Mouse (Mus musculus) gastrocnemius, postnatal 36 days (tissue): ENCODE measurements around the gene Ncbp3. TPM values are rescaled to one million over a fixed set of nuclear protein-coding genes. Genes with fewer than 3 reads are reported as not detected.
A peak's percentile ranks its signal among the peaks of the same experiment; 100 is the strongest.

Source experiments
- DNase-seq, 2 experiments: peaks; one replicate each; pipeline ENCODE4 v3.0.0; 2022
- intact Hi-C: fragments of 180-260 bp; cut with DNase I; formaldehyde crosslinking; loops from one replicate; pipeline ENCODE4 v1.15.1; 2025
- total RNA-seq, 2 experiments: library from RNA; stranded (reverse); gene quantifications; 2 replicates each; pipeline ENCODE4 v1.2.3; 2021

The Ncbp3 gene
- total RNA-seq, 2 experiments from 2014 or later: 2.6 to 2.9 TPM

DNA sequence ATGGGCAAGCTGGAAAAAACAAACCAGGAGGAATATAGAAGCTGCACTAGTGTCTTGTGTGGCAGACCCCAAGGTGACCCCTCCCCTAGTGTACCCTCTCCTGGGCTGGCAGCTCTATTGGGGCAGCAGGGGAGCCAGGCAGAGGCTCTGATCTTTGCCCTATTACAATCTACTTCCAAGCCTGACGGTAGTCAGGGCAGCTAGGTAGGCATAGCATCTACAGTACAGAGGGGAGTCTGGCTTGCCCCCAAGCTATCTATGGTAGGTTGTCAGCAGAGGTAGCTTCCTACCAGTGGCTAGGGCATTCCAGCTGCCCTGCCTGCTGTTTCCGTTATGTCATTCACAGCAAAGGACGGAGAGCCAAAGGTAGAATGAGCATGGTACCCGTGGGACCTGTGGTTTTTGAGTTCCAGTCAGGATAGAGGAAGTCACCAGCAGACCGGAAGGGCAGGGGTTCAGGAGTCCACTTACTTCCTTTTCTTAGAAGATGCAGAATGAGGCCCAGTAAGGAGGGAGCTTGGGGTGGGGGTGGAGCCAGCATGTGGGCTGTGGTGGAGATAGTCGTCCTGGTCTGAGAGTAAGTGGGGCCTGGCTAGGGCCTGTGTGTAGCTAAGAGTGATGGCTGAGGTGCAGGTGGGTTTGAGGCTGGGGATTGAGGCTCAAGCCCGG, 23.2 kb upstream of the Ncbp3 start:
- intact Hi-C loops: no loop called here
- no peak for DNase-seq

DNA sequence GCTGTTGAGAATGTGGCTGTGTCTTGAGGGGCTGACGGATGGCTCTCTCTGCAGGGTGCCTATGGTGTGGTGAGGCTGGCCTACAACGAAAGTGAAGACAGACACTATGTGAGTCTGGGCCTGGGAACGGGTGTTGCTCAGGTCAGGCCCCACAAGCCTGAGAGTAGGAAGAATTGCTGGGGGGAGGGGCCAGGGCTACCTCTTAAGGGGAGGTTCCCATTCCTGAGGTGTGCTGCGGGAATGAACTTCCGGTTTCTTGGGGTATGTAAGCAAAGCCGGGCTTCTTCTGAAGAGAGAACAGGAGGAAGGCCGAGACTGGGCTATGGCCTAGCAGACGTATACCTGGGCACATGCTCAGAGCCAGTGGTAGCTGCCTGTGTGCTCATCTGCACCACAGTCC, 20.6 kb upstream of the Ncbp3 start:
- no peak for DNase-seq
- intact Hi-C loops: no loop called here

DNA sequence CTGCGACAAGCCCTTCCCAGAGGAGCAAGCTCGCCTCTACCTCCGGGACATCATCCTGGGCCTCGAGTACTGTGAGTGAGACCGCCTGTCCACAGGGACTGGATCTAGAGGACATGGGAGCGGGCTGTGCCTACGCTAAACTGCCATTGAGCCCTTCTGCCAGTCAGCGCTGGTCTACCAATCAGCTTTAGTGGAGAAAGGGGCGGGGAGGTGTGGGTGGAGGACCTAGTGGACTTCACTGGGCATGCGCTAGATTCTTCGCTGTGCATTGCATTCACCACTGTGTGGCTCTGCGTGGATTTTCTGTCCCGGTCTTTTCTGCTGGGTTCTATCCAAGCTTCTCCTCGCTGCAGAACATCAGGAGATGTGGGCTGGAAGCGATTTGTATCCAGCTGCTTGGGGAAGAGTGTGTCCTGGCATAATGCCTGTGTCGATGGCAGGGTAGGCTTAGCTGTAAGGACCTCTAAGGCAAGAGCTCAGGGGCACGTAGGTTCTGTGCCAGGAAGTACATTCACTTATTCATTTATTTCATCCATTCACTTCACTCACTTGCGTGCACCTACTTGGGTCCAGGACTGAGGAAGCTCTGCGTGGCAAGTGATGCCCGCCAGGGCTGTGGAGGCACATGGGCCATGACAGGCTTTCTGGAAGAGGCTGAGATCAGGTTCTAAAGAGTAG, 16.6 kb upstream of the Ncbp3 start:
- peak; percentile 63 to 69 for DNase-seq
- intact Hi-C loops: no loop called here

DNA sequence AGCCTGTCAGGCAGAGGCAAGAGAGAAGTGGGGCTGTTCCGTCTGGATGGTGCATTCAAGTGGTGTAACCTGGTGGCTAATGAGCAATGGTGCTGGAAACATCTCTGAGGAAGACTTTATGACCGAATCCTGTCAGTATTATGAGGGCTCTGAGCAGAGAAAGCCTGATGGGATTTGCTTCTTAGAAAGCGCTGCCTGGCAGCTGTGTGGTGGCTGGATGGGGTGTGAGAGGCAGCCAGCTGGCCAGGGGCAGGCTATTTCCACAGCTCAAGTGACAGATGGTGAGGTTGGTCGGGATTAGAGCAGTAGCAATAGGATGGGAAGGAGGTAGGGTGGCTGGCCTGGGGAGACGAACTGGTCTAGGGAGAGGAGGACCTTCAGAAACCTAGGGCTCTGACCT, 16.0 kb upstream of the Ncbp3 start:
- intact Hi-C loops: no loop called here
- no peak for DNase-seq

DNA sequence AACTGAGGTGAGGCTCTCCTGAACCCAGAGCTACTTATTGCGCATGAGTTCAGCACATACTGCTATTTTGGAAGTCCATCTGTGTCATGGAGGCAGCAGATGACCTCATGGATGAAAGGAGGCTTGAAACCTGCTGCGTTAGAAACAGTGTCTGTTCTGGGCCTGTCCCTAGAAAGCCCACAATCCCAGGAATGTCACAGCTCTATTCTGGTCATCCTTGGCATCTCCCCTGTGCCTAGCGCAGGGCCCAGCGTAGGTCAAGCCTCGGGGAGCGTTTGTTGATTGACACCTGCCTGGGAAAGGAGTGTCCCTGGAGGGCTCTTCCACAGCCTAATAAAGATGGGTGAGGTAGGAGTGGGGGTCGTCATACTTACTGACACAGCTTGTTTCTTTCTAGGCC, 11.5 kb upstream of the Ncbp3 start:
- intact Hi-C loops: no loop called here
- DNase-seq: no peak

DNA sequence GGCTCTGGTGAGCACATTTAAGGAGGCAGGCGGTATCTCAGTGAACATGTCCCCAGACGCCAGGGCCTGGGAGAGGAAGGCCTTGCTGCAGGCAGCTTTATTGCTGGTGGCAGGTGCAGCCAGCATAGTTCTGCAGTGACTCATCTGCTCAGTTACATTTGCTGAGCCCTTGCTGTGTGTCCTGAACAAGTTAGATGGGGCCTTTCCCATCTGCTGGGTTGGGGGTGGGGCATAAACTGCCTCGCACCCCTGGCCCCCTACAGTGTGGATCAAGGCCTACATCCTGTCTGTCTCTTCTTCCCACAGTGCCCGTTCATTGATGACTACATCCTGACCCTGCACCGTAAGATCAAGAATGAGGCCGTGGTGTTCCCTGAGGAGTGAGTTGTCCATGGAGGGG, 10.7 kb upstream of the Ncbp3 start:
- intact Hi-C loops: no loop called here

DNA sequence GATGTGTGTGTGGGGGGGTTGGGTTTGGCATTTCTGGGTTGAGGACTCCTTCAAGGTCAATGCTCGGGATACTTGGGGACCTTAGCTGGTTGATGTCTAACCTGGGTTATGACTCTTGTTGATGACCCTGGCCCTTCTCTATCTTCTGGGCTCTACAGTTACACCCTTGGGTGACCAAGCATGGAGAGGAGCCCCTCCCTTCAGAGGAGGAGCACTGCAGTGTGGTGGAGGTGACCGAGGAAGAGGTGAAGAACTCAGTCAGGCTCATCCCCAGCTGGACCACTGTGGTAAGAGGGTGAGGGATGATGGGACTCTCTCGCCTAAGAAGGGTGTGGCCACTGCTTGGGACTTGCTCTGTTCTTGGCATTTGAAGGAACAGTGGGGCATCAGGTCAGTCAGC, 9.9 kb upstream of the Ncbp3 start:
- DNase-seq: no peak
- intact Hi-C loops: no loop called here

More for the DNA sequence above, 10.7 kb upstream of the Ncbp3 start:
- DNase-seq: no peak

DNA sequence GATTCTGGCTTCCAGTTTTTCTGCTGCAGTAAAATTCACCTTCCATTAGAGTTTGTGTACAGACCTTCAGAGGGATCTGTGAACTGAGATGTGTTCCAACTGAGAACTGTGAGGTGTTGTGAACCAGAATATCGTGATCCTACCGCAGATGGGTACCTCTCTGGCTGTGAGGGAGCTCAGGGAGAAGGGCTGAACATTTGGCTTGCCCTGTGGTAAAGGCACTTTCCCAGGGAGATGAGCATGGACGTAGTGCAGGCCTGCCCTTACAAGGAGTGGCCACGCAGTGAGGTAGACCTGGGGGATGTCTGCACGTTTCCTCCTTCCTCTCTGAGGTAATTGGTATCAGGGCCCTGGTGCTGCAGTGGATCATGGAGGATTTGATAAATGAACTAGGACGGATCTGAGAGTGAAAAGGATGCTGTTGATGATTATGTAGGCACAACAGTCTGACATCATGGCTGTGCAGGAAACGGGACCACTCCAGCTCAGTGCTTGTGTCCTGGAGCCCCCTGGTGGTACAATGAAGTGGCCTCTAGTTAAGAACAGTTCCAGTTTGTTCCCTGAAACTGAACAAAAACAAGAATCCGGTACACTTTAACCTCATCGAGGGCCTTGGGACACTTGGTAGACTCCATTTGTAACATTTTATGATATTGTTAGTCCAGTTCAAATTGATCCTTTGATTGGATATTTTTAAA, 8.3 kb upstream of the Ncbp3 start:
- peak in 1 of 2 experiments; percentile 52 for DNase-seq
- intact Hi-C loops: loop anchor here (1.0 kb wide), 1 partner anchor 33 kb away; no protein-coding TSS in a partner anchor

DNA sequence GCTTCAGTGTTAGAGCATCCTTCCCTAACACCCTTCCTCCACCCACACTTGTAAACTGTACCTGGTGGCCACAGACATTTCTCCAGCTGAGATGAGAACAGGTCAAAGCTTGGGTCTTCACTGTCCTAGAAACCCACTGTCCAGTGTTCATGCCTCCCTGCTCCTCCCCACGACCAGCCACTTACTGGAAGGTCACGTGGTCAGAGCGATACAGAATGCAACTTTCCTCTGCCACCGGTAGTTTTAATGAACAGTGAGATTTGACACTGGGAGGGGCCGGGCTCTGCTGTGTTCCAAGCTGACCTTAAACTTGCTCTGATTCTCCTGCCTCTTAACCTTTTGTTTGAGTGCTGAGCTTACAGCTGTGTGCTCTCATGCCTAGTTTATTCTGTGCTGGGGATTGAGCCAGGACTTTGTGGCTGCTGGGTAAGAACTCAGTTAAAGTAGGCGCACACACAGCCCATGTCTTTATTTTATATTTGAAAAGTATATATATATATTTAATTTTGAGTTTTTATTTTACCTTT, 3.3 kb upstream of the Ncbp3 start:
- peak in 1 of 2 experiments; percentile 6 for DNase-seq
- intact Hi-C loops: loop anchor here (5.0 kb wide), 1 partner anchor 117 kb away; no protein-coding TSS in a partner anchor

DNA sequence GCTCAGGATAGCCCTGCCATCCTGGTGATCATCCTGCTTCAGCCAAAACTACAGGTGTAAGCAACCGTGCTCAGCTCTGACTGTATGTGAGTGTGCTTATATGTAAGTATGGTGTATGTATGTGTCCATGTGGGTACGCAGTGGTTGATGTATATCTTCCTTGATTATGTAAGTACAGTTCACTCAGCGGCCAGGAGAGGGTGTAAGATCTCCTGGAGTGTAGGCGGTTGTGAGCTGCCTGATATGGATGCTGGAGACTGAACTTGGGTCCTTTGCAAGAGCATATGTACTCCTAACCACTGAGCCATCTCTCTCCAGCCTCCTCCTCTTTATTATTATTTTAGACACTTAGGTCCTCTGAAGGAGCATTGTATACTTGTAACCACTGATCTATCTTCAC, 2.8 kb upstream of the Ncbp3 start:
- peak in 1 of 2 experiments; percentile 3 for DNase-seq
- intact Hi-C loops: loop anchor here (5.0 kb wide), 1 partner anchor 117 kb away; no protein-coding TSS in a partner anchor

DNA sequence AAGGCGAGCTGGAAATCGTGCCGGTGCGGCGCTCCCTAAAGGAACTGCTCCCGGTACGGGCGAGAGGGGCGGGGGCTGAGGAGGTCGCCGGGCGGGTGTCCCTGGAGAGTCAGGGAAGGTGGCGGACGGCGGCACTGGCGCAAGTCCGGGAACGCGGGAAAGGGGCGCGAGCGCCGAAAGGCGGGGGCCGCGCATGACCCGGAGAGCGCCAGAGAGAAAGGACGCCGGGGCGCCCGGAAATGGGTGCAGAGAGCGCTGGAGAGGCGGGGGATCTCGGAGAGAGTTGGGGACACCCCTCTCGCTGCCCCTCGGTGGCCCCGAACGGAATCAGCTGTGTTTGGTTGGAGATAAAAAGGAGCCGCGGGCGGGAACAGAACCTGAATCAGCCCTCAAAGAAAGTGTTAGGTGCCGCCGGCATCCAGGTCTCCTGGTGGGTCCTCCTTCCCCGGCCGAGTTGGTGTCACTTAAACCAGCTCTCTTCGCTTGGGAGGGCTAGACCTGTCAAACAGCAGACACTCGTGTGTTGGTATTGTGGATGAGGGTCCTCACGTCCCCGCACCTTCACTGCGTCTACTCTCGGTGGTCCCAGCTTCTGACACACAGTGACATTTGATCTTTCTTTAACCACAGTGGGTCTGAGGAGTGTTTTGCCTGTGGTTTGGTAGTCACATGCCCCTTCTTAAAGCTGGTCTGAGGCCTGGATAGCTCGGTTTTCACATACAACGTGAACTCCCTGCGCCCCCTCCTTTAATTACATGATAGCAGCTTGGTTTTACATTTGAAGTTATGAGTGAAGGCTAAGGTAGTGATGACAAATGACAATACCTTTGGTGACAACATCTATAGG, 670 bp downstream of the Ncbp3 start:
- peak in 1 of 2 experiments; percentile 26 for DNase-seq
- intact Hi-C loops: loop anchor here (2.0 kb wide), 1 partner anchor 41 kb away; no protein-coding TSS in a partner anchor

DNA sequence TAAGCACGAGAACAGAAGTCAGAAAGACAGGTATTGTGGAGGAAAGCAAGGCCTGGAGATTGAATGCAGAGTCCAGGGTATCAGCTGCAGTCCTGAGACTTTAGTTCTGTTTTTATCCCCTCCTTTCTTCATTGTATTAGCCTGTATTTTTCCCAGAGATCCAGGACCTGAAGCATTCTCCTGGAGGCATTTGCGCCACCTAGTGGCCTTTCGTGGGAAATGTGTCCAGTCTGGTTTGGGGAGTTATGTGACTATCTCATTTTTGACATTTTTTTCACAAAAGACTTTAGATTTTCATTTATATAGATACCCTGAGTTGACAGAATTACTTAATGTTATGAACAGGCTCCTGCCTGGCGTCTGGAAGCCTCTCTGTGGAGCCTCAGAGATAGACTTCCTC, 1.8 kb downstream of the Ncbp3 start:
- DNase-seq: peak; percentile 60 to 62
- intact Hi-C loops: loop anchor here (2.0 kb wide), 1 partner anchor 43 kb away; no protein-coding TSS in a partner anchor

DNA sequence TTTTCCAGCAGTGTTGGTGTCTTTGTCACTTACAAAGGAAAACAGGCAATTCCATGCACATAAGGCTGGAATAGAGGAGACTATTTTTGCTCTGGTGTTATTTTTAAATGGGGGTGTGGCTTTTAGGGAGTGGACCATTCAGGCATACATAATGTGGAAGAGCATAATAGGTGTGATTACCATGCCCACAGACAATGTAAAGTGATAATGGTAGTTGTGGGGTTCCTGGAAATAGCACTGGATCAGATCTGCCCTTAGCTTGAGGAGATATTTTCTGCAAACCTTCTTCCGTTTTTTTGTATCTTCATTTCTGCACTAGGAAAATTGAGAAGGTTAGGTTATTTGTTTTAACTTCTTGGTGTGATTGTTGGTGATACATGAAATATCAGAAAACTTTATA, 5.2 kb downstream of the Ncbp3 start:
- intact Hi-C loops: no loop called here
- no peak for DNase-seq

DNA sequence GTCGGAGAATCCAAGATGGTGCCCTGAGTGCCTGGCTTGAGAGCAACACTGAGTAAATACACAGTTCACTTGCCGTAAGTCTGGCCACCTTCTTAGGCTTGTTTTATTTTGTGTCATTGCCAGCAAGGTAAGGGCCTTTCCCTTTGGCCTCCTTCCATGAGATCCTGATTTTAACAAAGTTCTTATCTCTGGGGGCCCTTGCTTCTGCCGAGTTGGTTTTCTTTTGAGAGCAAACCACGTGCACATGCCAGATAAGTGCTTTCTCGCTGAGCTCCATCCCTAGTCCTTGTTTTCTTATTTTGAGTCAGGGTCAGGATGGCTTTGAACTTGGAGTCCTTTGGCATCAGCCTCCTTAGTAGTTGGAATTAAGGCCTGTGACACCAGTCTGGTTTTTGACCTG, 10.1 kb downstream of the Ncbp3 start:
- DNase-seq: no peak
- intact Hi-C loops: no loop called here

DNA sequence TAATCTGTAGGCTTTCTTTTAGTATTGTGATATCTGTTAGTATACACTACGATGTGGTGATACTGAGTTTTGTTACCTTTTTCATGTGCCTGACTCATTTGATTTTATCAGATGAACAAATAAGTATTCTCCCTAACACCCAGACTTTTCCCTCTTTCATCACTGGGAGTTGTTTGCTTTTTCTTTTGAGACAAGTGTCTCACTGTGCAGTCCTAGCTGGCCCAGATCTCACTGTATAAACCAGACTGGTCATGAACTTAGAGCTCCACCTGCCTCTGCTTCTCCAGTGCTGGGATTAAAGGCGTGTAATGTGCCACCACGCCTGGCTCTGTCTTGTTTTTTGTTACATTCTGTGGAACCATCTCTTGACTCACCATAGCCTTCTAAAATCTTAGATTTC, 12.0 kb downstream of the Ncbp3 start:
- DNase-seq: no peak
- intact Hi-C loops: no loop called here

DNA sequence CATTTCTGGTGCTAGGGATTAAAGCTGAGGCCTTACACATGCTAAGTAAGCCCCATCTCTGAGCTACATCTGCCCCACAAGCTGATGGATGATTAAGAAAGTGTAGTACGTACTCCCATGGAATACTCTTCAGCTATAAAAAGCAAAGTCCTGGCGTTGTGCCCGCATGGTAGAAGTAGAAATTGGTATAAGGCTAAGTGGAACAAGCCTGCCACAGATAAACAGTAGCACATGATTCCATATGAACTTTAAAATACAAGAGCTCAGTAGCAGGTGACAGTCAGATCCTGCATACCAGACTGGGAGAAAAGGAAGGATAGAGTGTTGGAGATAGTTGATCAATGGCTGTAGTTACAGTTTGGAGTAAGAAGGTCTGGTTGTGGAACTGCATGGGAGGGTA, 13.8 kb downstream of the Ncbp3 start:
- DNase-seq: no peak
- intact Hi-C loops: no loop called here

DNA sequence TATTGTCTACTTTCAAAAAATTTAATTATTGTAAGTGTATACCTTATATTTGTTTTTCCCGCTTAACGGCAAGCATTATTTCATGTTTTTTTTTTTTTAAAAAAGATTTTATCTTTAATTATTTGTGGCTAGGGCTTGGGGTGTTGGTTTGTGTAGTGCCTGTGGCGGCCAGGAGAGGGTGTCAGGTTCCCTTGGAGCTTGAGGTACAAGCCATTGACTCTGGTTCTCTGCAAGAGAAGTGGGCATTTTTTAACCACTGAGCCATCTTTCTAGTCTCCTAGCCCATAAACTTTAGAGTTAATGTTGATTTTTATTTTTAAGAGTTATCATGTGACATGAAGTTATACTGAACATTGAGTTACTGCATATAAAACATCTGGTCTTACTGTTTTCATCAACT, 24.3 kb downstream of the Ncbp3 start:
- intact Hi-C loops: loop anchor here (5.0 kb wide), 1 partner anchor 35 kb away; no protein-coding TSS in a partner anchor
- no peak for DNase-seq

DNA sequence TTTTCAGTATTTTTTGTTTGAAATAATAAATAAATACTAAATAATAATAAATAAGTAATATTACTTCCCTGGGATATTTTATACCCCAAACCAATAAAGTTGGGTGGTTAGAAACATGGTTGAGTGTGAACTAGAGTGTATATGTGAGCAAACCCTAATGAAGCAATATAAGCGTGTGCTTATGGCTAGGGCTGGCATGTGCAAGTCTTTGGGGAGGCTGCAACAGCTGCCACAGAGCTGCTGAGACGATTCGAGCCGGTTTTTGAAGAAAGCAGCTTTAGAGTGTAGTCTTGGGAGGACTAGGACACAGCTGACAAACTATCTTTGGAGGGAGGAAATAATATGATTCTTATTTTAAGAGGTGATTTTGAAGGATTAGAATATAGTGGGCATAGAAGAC, 28.7 kb downstream of the Ncbp3 start:
- intact Hi-C loops: no loop called here
- DNase-seq: no peak

DNA sequence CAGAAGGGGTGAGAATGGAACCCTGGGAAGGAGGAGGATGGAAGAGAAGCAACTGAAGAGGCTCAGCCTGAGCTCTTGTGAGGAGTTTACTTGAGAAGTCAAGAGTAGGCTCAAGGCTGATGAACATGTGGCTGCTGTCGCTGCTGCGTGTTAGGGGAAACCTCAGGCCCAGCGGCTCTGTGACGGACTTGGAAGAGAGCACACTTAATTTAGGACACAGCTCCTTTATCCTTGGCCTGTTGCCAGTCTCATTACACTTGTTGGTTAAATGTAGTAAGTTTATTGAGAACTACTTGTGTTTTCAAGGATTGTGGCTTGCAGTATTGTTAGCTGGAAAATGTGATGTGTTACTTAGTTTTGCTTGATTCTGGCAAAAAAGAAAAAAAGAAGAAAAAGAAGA, 29.1 kb downstream of the Ncbp3 start:
- no peak for DNase-seq
- intact Hi-C loops: no loop called here

DNA sequence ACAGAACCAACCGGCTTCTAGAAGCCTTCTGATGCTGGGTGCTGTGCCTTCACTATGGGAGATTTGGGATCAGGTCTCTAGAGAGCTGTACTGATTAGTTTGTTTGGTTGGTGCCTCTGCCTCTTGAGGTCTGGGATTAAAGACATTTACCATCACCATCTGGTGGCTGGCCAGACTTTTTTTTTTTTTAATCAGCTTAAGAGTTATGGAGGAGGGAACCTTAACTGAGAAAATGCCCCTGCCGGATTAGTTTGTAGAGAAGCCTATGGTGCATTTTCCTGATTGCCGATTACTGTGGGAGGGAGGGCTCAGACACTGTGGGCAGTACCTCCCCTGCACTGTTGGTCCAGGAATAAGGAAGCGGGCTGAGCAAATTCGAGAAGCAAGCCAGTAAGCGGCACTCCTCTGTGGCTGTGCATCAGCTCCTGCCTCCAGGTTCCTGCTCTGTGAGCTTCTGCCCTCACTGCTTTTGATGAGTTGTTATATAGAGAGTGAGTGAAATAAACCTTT, 29.7 kb downstream of the Ncbp3 start:
- intact Hi-C loops: no loop called here
- no peak for DNase-seq
